Mouse (Mus musculus) lung, adult 2 months (tissue): ENCODE measurements around the gene Glud1.

ENCODE experiments used
- CTCF ChIP-seq: fragments of 200-500 bp; IDR thresholded peaks from 2 replicates; pipeline ENCODE4 v1.5.1; 2011; ENCODE audit warnings: mild to moderate bottlenecking, low read length, control low read depth; ENCODE audit not compliant: insufficient read depth
- POLR2A ChIP-seq: fragments of 200-500 bp; IDR thresholded peaks from 2 replicates; pipeline ENCODE4 v1.6.1; 2011; ENCODE audit warnings: low read depth, mild to moderate bottlenecking, control low read depth, low read length, borderline replicate concordance; ENCODE audit errors: extremely low read depth

- TF ChIP-seq CTCF (no peak), POLR2A (no peak)
Observed at GRCm38 (mm10) chr14:34370921-34371320, 60.4 kb downstream of the Glud1 start.
